Mouse (Mus musculus) lung, embryonic 16.5 days (tissue): Measurements from ENCODE around the gene Cyp4v3. TPM values are rescaled to one million over a fixed set of nuclear protein-coding genes. Genes with fewer than 3 reads are reported as not detected.
"Not testable (repeated sequence)": the region's sequence is repeated elsewhere in the genome, so short reads cannot be mapped to it uniquely, and the experiment has no call there.

Source experiments
- ATAC-seq: fragments of 200-750 bp; cut with Nextera tagmentation; 2 replicates; pipeline ENCODE4 v1.8.0; 2017; ENCODE audit warnings: low read depth, mild to moderate bottlenecking, moderate library complexity
- H3K27ac ChIP-seq: fragments of 300-500 bp; sonication (generic); 2 replicates; pipeline ENCODE4 v1.5.1; 2014; ENCODE audit warnings: mild to moderate bottlenecking, control low read depth, low read length
- H3K27me3 ChIP-seq: fragments of 300-500 bp; sonication (generic); 2 replicates; pipeline ENCODE4 v1.6.1; 2014; ENCODE audit warnings: low read depth, low read length, mixed read lengths; ENCODE audit not compliant: control insufficient read depth, insufficient read depth
- H3K36me3 ChIP-seq: fragments of 300-500 bp; sonication (generic); 2 replicates; pipeline ENCODE4 v1.6.1; 2014; ENCODE audit warnings: low read length; ENCODE audit not compliant: control insufficient read depth, insufficient read depth
- H3K4me1 ChIP-seq: fragments of 300-500 bp; sonication (generic); replicated peaks from 2 replicates; pipeline ENCODE4 v1.6.1; 2014; ENCODE audit warnings: low read length, mixed read lengths; ENCODE audit not compliant: control insufficient read depth, insufficient read depth
- H3K4me2 ChIP-seq: fragments of 300-500 bp; sonication (generic); 2 replicates; pipeline ENCODE4 v1.6.1; 2014; ENCODE audit warnings: low read depth, low read length, control low read depth
- H3K4me3 ChIP-seq: fragments of 300-500 bp; sonication (generic); 2 replicates; pipeline ENCODE4 v1.5.1; 2014; ENCODE audit warnings: mild to moderate bottlenecking, low read length, control low read depth
- H3K9ac ChIP-seq: fragments of 300-500 bp; sonication (generic); 2 replicates; pipeline ENCODE4 v1.6.1; 2014; ENCODE audit warnings: low read length, control low read depth
- H3K9me3 ChIP-seq: fragments of 300-500 bp; sonication (generic); 2 replicates; pipeline ENCODE4 v1.6.1; 2016; ENCODE audit warnings: low read length; ENCODE audit not compliant: control insufficient read depth
- WGBS: fragments of 180-500 bp; shearing (Covaris S2); extraction: QIAGEN DNeasy Blood & Tissue Kit; methylation state at CpG from one replicate; pipeline ENCODE4 v1.1.7; 2014; 5-methylcytosine and 5-hydroxymethylcytosine counted together
- polyA plus RNA-seq: library from polyadenylated mRNA; unstranded; fragments of >200 nt; fragmentation: Nextera tagmentation; extraction: Ambion mirVana; gene quantifications from 2 replicates; pipeline ENCODE4 v1.2.1, GENCODE M21; 2015

Cyp4v3 gene
- polyA plus RNA-seq, 1 experiment from 2014 or later = 1.4 TPM

GRCm38 (mm10) chr8:45327076-45327475 is 5.9 kb downstream of the Cyp4v3 start:
- not testable (repeated sequence) for H3K4me1 ChIP-seq, H3K36me3 ChIP-seq, H3K4me3 ChIP-seq, H3K9ac ChIP-seq, H3K4me2 ChIP-seq, H3K27ac ChIP-seq, ATAC-seq, H3K9me3 ChIP-seq, H3K27me3 ChIP-seq

GRCm38 (mm10) chr8:45324151-45324550 is 8.9 kb downstream of the Cyp4v3 start:
- 54% methylated on average over 4 of the region's 4 CpGs for whole genome bisulfite sequencing
- Histone ChIP-seq H3K4me1 (no peaks in the 10 kb centered on the region), H3K4me2 (no peak overlapping the region), H3K27me3 (no peaks in the 10 kb centered on the region), H3K9ac (no peak overlapping the region), H3K4me3 (no peak overlapping the region), H3K36me3 (no peaks in the 10 kb centered on the region), H3K27ac (no peak overlapping the region), H3K9me3 (no peaks in the 10 kb centered on the region)
- no peak for ATAC-seq

- H3K4me3 ChIP-seq = no peak overlapping the region
- no peak overlapping the region for H3K27ac ChIP-seq
- no peak for ATAC-seq
- no peaks in the 10 kb centered on the region for H3K9me3 ChIP-seq
- 91% methylated on average over 2 of the region's 2 CpGs for WGBS
- no peak overlapping the region for H3K9ac ChIP-seq
- no peak overlapping the region for H3K4me2 ChIP-seq
- H3K27me3 ChIP-seq = no peaks in the 10 kb centered on the region
- H3K36me3 ChIP-seq = no peaks in the 10 kb centered on the region
- no peaks in the 10 kb centered on the region for H3K4me1 ChIP-seq
Measured at GRCm38 (mm10) chr8:45321365-45321764, 11.7 kb downstream of the Cyp4v3 start.

GRCm38 (mm10) chr8:45320930-45321329 is 12.1 kb downstream of the Cyp4v3 start:
- H3K4me3 ChIP-seq = no peak overlapping the region
- H3K9me3 ChIP-seq = no peaks in the 10 kb centered on the region
- no peak overlapping the region for H3K4me2 ChIP-seq
- 32% methylated on average over 1 of the region's 1 CpGs for WGBS
- H3K4me1 ChIP-seq = no peaks in the 10 kb centered on the region
- no peaks in the 10 kb centered on the region for H3K36me3 ChIP-seq
- no peak for ATAC-seq
- no peak overlapping the region for H3K9ac ChIP-seq
- no peaks in the 10 kb centered on the region for H3K27me3 ChIP-seq
- H3K27ac ChIP-seq = no peak overlapping the region

- Histone ChIP-seq H3K4me1 (no peaks in the 10 kb centered on the region; the same call in 1 of the 2 replicates), H3K9ac (no peak overlapping the region), H3K9me3 (no peaks in the 10 kb centered on the region), H3K36me3 (no peaks in the 10 kb centered on the region), H3K4me2 (no peak overlapping the region), H3K27me3 (no peaks in the 10 kb centered on the region), H3K27ac (no peak overlapping the region), H3K4me3 (no peak overlapping the region)
- ATAC-seq = peak; percentile 60; the same call in 1 of the 2 replicates
- 54% methylated on average over 4 of the region's 4 CpGs for WGBS
Measured at GRCm38 (mm10) chr8:45310967-45311366, 22.0 kb downstream of the Cyp4v3 start.

- 51% methylated on average over 13 of the region's 13 CpGs for whole genome bisulfite sequencing
- Histone ChIP-seq H3K9ac (no peak within 1 kb of the TSS), H3K9me3 (no peaks in the 10 kb centered on the region)
Measured at GRCm38 (mm10) chr8:45308366-45308765, 24.6 kb downstream of the Cyp4v3 start, which contains the start of gene Gm45753. Gene Gm45753, minus strand, starts transcription at chr8:45308466.

GRCm38 (mm10) chr8:45305479-45305878 is 27.5 kb downstream of the Cyp4v3 start:
- no peak overlapping the region for H3K9ac ChIP-seq
- H3K9me3 ChIP-seq = no peaks in the 10 kb centered on the region
- no peak overlapping the region for H3K4me3 ChIP-seq
- H3K27me3 ChIP-seq = no peaks in the 10 kb centered on the region
- no peak overlapping the region for H3K4me2 ChIP-seq
- H3K36me3 ChIP-seq = no peaks in the 10 kb centered on the region
- H3K27ac ChIP-seq = no peak overlapping the region
- ATAC-seq = no peak
- WGBS = 85% methylated on average over 1 of the region's 1 CpGs
- no peaks in the 10 kb centered on the region; the same call in 1 of the 2 replicates for H3K4me1 ChIP-seq

More at GRCm38 (mm10) chr8:45308366-45308765, 24.6 kb downstream of the Cyp4v3 start, which contains the start of gene Gm45753:
- H3K4me3 ChIP-seq = no peak within 1 kb of the TSS
- no peak for ATAC-seq
- no peaks in the 10 kb centered on the region for H3K27me3 ChIP-seq
- no peaks in the 10 kb centered on the region; the same call in 1 of the 2 replicates for H3K4me1 ChIP-seq
- H3K4me2 ChIP-seq = no peak within 1 kb of the TSS
- no peaks in the 10 kb centered on the region for H3K36me3 ChIP-seq
- no peak within 1 kb of the TSS for H3K27ac ChIP-seq

GRCm38 (mm10) chr8:45304354-45304753 is 28.7 kb downstream of the Cyp4v3 start:
- no peak overlapping the region for H3K27ac ChIP-seq
- no peaks in the 10 kb centered on the region for H3K36me3 ChIP-seq
- H3K9ac ChIP-seq = no peak overlapping the region
- no peaks in the 10 kb centered on the region for H3K27me3 ChIP-seq
- no peaks in the 10 kb centered on the region for H3K9me3 ChIP-seq
- H3K4me3 ChIP-seq = no peak overlapping the region
- no peaks in the 10 kb centered on the region for H3K4me1 ChIP-seq
- no peak for ATAC-seq
- 83% methylated on average over 3 of the region's 3 CpGs for WGBS
- no peak overlapping the region for H3K4me2 ChIP-seq

- no peak for ATAC-seq
- Histone ChIP-seq H3K27me3 (no peaks in the 10 kb centered on the region), H3K4me2 (no peak overlapping the region), H3K27ac (no peak overlapping the region), H3K36me3 (no peaks in the 10 kb centered on the region), H3K4me3 (no peak overlapping the region), H3K9me3 (no peaks in the 10 kb centered on the region), H3K9ac (no peak overlapping the region), H3K4me1 (no peaks in the 10 kb centered on the region)
- 85% methylated on average over 8 of the region's 8 CpGs for WGBS
Measured at GRCm38 (mm10) chr8:45302390-45302789, 30.6 kb downstream of the Cyp4v3 start.

GRCm38 (mm10) chr8:45295276-45295675 is 37.7 kb downstream of the Cyp4v3 start:
- Histone ChIP-seq H3K9ac (no peak overlapping the region), H3K9me3 (no peaks in the 10 kb centered on the region), H3K27me3 (no peaks in the 10 kb centered on the region), H3K4me2 (no peak overlapping the region), H3K4me3 (no peak overlapping the region), H3K4me1 (no peaks in the 10 kb centered on the region), H3K27ac (no peak overlapping the region), H3K36me3 (no peaks in the 10 kb centered on the region)
- no peak for ATAC-seq
- WGBS = 85% methylated on average over 6 of the region's 6 CpGs
